Mouse (Mus musculus) midbrain, embryonic 12.5 days (tissue): ENCODE measurements around the gene B3galt1. TPM values are rescaled to one million over a fixed set of nuclear protein-coding genes. Genes with fewer than 3 reads are reported as not detected.

Experiments used
- ATAC-seq: fragments of 200-750 bp; cut with Nextera tagmentation; 2 replicates; pipeline ENCODE4 v1.8.0; 2017; ENCODE audit warnings: low read depth, moderate TSS enrichment, moderate library complexity; ENCODE audit not compliant: low FRiP score
- H3K27ac ChIP-seq: fragments of 300-500 bp; sonication (generic); replicated peaks from 2 replicates; pipeline ENCODE4 v1.5.1; 2016; ENCODE audit warnings: mild to moderate bottlenecking
- H3K27me3 ChIP-seq: fragments of 300-500 bp; sonication (generic); 2 replicates; pipeline ENCODE4 v1.6.1; 2016; ENCODE audit warnings: mild to moderate bottlenecking
- H3K36me3 ChIP-seq: fragments of 300-500 bp; sonication (generic); 2 replicates; pipeline ENCODE4 v1.6.1; 2016
- H3K4me1 ChIP-seq: fragments of 300-500 bp; sonication (generic); 2 replicates; pipeline ENCODE4 v1.6.1; 2016
- H3K4me2 ChIP-seq: fragments of 300-500 bp; sonication (generic); replicated peaks from 2 replicates; pipeline ENCODE4 v1.6.1; 2016; ENCODE audit warnings: mild to moderate bottlenecking, moderate library complexity
- H3K4me3 ChIP-seq: fragments of 300-500 bp; sonication (generic); 2 replicates; pipeline ENCODE4 v1.5.1; 2016; ENCODE audit warnings: mild to moderate bottlenecking
- H3K9ac ChIP-seq: fragments of 300-500 bp; sonication (generic); replicated peaks from 2 replicates; pipeline ENCODE4 v1.6.1; 2016; ENCODE audit warnings: mild to moderate bottlenecking, moderate library complexity
- H3K9me3 ChIP-seq: fragments of 300-500 bp; sonication (generic); 2 replicates; pipeline ENCODE4 v1.6.1; 2016; ENCODE audit warnings: mild to moderate bottlenecking
- WGBS: fragments of 180-500 bp; shearing (Covaris S2); methylation state at CpG from one replicate; pipeline ENCODE4 v1.1.7; 2016; 5-methylcytosine and 5-hydroxymethylcytosine counted together
- polyA plus RNA-seq: library from polyadenylated mRNA; unstranded; fragments of >200 nt; fragmentation: Nextera tagmentation; extraction: Ambion mirVana; gene quantifications from 2 replicates; pipeline ENCODE4 v1.2.1, GENCODE M21; 2016

Gene B3galt1
- polyA plus RNA-seq, 1 experiment from 2014 or later: 24.3 TPM

- Histone ChIP-seq H3K4me2 (no peak overlapping the region), H3K36me3 (no peaks in the 10 kb centered on the region), H3K27me3 (no peaks in the 10 kb centered on the region), H3K4me3 (no peak overlapping the region), H3K4me1 (no peaks in the 10 kb centered on the region), H3K9me3 (no peaks in the 10 kb centered on the region), H3K27ac (no peak overlapping the region), H3K9ac (no peak overlapping the region)
- no peak for ATAC-seq
- 78% methylated on average over 3 of the region's 3 CpGs for WGBS
These were observed 307.7 kb downstream of the B3galt1 start for GRCm38 (mm10) chr2:67873368-67873767.

DNA sequence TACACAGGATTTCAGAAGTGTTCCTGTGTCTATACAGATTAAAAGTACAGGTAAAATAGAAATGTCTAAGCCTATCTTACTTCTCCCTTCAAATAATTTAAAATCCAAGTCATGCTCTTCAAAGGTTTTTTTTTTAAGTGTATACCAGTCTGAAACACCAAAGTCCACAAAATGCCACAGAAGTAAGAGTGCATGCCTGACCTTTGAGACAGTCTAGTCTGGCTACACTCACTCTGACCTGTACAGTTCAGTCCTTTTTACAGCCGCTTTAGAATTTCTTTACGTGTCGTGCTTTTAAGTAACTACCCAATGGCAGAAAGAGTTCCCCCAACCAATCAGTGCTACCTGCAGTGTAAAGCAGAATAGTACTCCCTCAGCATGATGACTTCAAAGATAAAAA is 314.2 kb downstream of the B3galt1 start:
- Histone ChIP-seq H3K27me3 (no peaks in the 10 kb centered on the region), H3K4me3 (no peak overlapping the region), H3K9ac (no peak overlapping the region), H3K36me3 (no peaks in the 10 kb centered on the region), H3K4me1 (no peaks in the 10 kb centered on the region), H3K9me3 (no peaks in the 10 kb centered on the region), H3K4me2 (no peak overlapping the region), H3K27ac (no peak overlapping the region)
- 91% methylated on average over 3 of the region's 3 CpGs for WGBS
- ATAC-seq: no peak

DNA sequence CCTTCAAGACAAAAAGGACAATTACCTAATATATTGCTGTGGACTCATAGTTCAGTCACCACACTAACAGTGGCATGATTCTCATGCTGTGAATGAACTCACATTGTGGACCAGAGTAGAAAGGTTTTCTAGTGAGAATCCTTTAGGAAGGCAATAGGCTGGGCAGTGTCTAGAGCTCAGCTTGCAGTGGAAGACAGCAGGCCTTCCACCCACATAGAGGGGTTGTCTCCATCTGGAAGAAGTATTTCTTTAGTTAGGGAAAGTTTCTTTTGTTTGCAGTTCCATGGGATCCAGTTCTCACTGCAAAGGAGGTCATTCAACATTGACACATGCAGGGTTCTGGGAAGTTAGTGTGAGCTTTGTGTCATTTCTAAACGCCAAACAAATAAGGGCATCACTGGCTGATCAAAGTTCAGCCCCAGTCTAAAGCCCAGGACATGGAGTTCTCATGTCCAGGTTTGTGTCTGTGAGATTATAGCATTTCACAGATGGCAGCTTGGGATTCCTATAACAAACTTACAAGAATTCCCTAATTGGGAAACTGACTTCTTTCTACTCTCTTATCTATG is 316.1 kb downstream of the B3galt1 start:
- no peak overlapping the region for H3K27ac ChIP-seq
- H3K9ac ChIP-seq: no peak overlapping the region
- H3K4me2 ChIP-seq: no peak overlapping the region
- WGBS: 69% methylated on average over 1 of the region's 1 CpGs
- H3K36me3 ChIP-seq: no peaks in the 10 kb centered on the region
- no peaks in the 10 kb centered on the region for H3K4me1 ChIP-seq
- no peak overlapping the region for H3K4me3 ChIP-seq
- H3K27me3 ChIP-seq: no peaks in the 10 kb centered on the region
- no peak for ATAC-seq
- H3K9me3 ChIP-seq: no peaks in the 10 kb centered on the region

DNA sequence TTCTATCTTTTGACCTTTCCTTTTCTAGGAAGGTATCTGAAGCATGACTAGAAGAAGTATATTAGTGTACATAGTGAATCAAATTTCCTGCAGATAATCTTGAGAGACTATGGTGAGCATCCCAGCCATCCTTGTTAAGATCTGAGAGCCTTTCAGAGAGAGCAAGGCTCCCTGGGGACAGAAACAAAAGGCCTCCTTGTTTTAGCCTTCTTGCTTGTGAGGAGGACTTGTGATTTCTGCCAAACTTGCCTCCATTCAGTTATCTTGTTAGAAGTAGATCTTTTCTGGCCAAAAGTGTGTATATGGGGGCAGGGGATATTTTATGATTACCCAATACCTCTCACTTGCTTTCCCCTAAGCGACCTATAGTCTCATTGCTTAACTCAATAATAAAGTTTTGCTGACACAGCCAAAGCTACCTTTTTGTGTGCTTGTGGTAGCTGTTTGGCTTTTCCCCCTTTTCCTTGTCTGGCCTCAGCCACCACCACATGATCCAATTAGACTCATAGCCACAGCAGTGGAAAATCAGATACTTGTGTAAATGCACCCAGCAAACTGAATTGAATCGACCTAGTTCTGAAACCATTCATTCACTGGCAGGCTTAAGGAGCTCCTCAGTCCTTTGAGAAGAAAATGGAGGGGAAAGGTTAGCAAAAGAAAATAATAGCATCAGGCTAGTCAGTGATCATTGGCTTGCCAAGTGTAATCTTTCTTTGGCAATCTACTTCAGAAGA is 332.5 kb downstream of the B3galt1 start:
- Histone ChIP-seq H3K4me1 (peaks cover 8% of the 10 kb centered on the region; the same call in 1 of the 2 replicates), H3K36me3 (no peaks in the 10 kb centered on the region), H3K4me3 (no peak overlapping the region), H3K4me2 (no peak overlapping the region), H3K9me3 (no peaks in the 10 kb centered on the region), H3K27ac (no peak overlapping the region), H3K9ac (no peak overlapping the region), H3K27me3 (no peaks in the 10 kb centered on the region)
- ATAC-seq: no peak
- 31% methylated on average over 2 of the region's 2 CpGs for WGBS

DNA sequence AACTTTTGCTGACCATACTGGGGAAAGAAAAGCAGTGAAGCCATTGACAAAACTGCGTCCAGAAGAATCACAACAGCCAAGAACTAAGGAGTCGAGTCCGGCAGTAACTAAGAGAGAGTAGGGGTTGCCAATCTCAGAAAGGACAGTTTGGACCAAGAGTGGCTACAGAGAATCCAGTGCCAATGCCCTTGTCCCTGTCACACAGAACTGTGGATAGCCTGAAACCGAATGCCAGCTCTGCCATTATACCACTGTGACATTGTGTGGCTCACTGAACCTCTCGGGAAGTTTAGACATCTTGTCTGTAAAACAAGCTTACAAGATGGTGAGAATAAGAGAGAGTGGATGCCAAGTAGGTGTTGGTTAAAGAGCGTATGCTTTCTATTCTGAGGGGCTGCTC is 335.9 kb downstream of the B3galt1 start:
- ATAC-seq: no peak
- Histone ChIP-seq H3K27ac (no peak overlapping the region), H3K4me3 (no peak overlapping the region), H3K4me2 (no peak overlapping the region), H3K27me3 (no peaks in the 10 kb centered on the region), H3K9ac (no peak overlapping the region), H3K9me3 (no peaks in the 10 kb centered on the region), H3K36me3 (no peaks in the 10 kb centered on the region), H3K4me1 (peaks cover 8% of the 10 kb centered on the region; the same call in 1 of the 2 replicates)
- WGBS: 68% methylated on average over 6 of the region's 6 CpGs

- Histone ChIP-seq H3K4me3 (no peak overlapping the region), H3K36me3 (no peaks in the 10 kb centered on the region), H3K9ac (no peak overlapping the region), H3K4me1 (peaks cover 8% of the 10 kb centered on the region; the same call in 1 of the 2 replicates), H3K9me3 (no peaks in the 10 kb centered on the region), H3K4me2 (no peak overlapping the region), H3K27me3 (no peaks in the 10 kb centered on the region), H3K27ac (no peak overlapping the region)
- no peak for ATAC-seq
- 83% methylated on average over 8 of the region's 8 CpGs for WGBS
These were observed 337.1 kb downstream of the B3galt1 start for GRCm38 (mm10) chr2:67902651-67903292.

DNA sequence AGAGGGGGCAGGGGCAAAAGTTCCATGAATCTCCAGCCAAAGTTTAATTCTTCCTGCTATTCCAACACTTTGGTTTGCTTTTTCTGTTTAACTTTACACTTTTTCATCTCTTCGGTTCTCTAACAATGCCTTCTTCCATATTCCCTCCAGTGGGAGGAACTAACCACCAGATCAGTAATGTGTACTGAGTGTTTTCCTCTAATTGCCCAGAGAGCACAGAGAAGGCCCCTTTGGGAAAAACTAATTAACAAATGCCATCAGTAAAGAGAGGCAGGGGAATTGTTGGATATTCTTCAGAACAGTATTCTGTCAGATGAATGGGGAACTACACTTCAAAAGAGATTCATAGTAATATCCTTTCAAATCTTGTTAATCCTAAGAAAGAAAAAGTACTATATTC is 338.1 kb downstream of the B3galt1 start:
- H3K27me3 ChIP-seq: no peaks in the 10 kb centered on the region
- no peak overlapping the region for H3K27ac ChIP-seq
- ATAC-seq: no peak
- no peaks in the 10 kb centered on the region for H3K4me1 ChIP-seq
- no peaks in the 10 kb centered on the region for H3K36me3 ChIP-seq
- no peaks in the 10 kb centered on the region for H3K9me3 ChIP-seq
- H3K9ac ChIP-seq: no peak overlapping the region
- no peak overlapping the region for H3K4me3 ChIP-seq
- 69% methylated on average over 1 of the region's 1 CpGs for WGBS
- H3K4me2 ChIP-seq: no peak overlapping the region

DNA sequence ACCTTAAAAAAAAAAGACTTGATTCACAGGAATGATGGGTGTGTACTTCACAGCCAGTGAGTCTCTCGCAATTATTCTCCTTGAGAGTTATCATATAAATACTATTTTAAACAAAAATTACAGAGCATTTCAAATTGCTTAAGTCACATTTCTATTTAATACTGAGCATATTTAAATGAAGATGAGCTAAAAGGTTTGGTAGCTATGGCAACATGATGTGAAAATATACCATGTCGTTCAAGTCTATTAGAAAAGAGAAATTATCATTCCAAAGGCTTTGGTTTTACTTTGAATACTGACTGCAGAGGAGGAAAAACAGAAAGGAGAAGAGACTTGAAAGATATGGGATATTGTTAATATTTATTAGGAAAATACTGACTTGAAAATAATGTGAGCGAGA is 366.3 kb downstream of the B3galt1 start:
- Histone ChIP-seq H3K4me1 (no peaks in the 10 kb centered on the region), H3K9me3 (no peaks in the 10 kb centered on the region), H3K9ac (no peak overlapping the region), H3K36me3 (no peaks in the 10 kb centered on the region), H3K4me3 (no peak overlapping the region), H3K27me3 (no peaks in the 10 kb centered on the region), H3K27ac (no peak overlapping the region), H3K4me2 (no peak overlapping the region)
- 71% methylated on average over 3 of the region's 3 CpGs for WGBS
- ATAC-seq: no peak

DNA sequence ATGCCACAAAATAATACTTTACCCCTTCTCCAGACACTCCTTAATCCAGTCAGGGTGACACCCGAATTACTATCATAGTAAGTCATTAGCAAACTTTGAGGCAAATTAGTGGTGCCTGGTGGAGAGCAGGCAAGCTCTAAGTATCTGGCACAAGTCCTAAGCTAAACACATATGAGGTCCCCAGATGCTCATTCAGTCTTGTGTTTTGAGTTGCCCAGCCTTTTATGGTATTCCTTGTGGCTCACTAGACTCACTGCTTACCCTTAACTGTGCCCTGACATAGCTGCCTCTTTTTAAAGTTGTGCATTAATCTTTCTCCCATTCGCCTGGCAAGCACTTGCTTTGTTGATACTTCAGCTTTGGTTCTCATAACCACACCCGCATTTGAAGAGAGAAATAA is 382.7 kb downstream of the B3galt1 start:
- no peaks in the 10 kb centered on the region for H3K4me1 ChIP-seq
- ATAC-seq: no peak
- H3K27ac ChIP-seq: no peak overlapping the region
- no peaks in the 10 kb centered on the region for H3K9me3 ChIP-seq
- no peaks in the 10 kb centered on the region for H3K27me3 ChIP-seq
- no peaks in the 10 kb centered on the region for H3K36me3 ChIP-seq
- H3K4me3 ChIP-seq: no peak overlapping the region
- WGBS: 80% methylated on average over 3 of the region's 3 CpGs
- no peak overlapping the region for H3K4me2 ChIP-seq
- no peak overlapping the region for H3K9ac ChIP-seq

DNA sequence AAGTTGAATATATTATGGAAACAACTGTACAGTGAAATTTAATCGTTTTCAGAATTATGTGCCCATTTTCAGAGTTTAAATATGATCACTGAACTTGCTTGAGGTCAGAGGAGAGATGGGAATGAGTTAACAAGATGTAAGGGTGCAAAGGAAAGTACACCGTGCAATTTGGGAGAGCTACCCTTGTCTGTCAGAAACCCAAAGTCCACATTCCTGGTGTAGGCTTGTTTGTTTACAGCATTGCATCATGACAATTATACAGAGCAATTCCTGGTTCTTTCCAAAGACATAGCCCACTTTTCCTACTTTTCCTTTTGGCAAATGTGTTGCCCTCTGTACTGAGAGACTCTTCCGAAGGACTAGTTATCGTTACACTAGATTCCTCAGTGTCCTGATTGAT is 390.5 kb downstream of the B3galt1 start:
- WGBS: 84% methylated on average over 4 of the region's 4 CpGs
- no peak for ATAC-seq

DNA sequence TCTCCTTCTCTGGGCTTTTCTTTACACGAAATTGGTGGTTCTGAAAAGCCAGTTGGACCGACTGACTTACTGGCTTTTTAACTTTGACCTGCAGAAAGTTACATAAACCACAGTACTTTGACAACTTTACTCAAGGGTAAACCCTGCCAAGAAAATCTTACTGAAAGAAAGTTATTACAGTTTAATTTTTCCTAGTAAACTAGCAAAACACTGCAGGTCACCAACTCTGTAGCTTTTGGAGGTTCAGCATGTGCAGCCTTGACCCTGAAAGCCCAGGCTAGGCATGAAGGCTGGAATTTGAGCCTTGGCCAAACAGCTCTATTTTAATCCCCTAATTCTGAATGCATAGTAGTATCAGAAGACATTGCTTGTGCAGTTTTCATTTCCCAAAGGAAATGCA is 391.9 kb downstream of the B3galt1 start:
- Histone ChIP-seq H3K27me3 (no peaks in the 10 kb centered on the region), H3K4me3 (no peak overlapping the region), H3K9ac (no peak overlapping the region), H3K36me3 (no peaks in the 10 kb centered on the region), H3K4me1 (no peaks in the 10 kb centered on the region), H3K9me3 (no peaks in the 10 kb centered on the region), H3K27ac (no peak overlapping the region), H3K4me2 (no peak overlapping the region)
- ATAC-seq: no peak
- 81% methylated on average over 2 of the region's 2 CpGs for WGBS

More for the DNA sequence above, 390.5 kb downstream of the B3galt1 start:
- no peak overlapping the region for H3K27ac ChIP-seq
- no peaks in the 10 kb centered on the region for H3K9me3 ChIP-seq
- H3K4me2 ChIP-seq: no peak overlapping the region
- no peaks in the 10 kb centered on the region for H3K27me3 ChIP-seq
- no peaks in the 10 kb centered on the region for H3K36me3 ChIP-seq
- no peak overlapping the region for H3K4me3 ChIP-seq
- H3K9ac ChIP-seq: no peak overlapping the region
- H3K4me1 ChIP-seq: no peaks in the 10 kb centered on the region

DNA sequence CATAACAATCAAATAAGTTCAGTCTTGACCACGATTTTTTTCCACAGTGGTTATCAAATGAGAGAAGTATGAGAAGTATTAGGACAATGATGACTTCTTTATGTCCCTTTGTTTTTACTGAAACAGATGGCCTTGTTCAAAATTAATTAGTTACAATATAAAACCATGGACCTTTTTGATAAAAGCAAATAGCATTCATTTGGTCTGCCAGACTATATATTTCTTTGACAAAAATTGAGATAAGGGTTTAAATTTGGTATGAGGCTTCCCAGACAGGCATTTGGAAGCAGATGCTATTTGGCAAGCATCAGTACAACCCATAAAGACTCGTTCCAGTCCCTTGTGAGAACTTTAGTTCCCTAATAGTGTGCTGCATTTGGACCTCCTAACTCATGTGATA is 395.0 kb downstream of the B3galt1 start:
- no peak overlapping the region for H3K9ac ChIP-seq

More for the DNA sequence above, 395.0 kb downstream of the B3galt1 start:
- 86% methylated on average over 2 of the region's 2 CpGs for WGBS
- Histone ChIP-seq H3K4me2 (no peak overlapping the region), H3K36me3 (no peaks in the 10 kb centered on the region), H3K4me1 (no peaks in the 10 kb centered on the region), H3K4me3 (no peak overlapping the region), H3K27ac (no peak overlapping the region), H3K27me3 (no peaks in the 10 kb centered on the region), H3K9me3 (no peaks in the 10 kb centered on the region)
- no peak for ATAC-seq
